Mouse (Mus musculus) C2C12 (cell line): Measurements from ENCODE around the gene Casp9. TPM values are rescaled to one million over a fixed set of nuclear protein-coding genes. Genes with fewer than 3 reads are reported as not detected.

Source experiments
- H3K27me3 ChIP-seq: one replicate; pipeline ENCODE4 v1.6.1; 2011; ENCODE audit not compliant: control insufficient read depth, insufficient read depth, insufficient read length
- H3K36me3 ChIP-seq: one replicate; pipeline ENCODE4 v1.6.1; 2011; ENCODE audit not compliant: control insufficient read depth, insufficient read depth
- H3K4me3 ChIP-seq: one replicate; pipeline ENCODE4 v1.5.1; 2011; ENCODE audit warnings: mild to moderate bottlenecking, control low read depth; ENCODE audit not compliant: poor library complexity, insufficient read depth, severe bottlenecking
- H3K79me2 ChIP-seq: one replicate; pipeline ENCODE4 v1.6.1; 2011; ENCODE audit not compliant: control insufficient read depth, insufficient read depth
- H3K79me3 ChIP-seq: one replicate; pipeline ENCODE4 v1.6.1; 2011; ENCODE audit warnings: low read depth, control low read depth
- H3ac ChIP-seq: one replicate; pipeline ENCODE3; 2011; ENCODE audit warnings: low read depth; ENCODE audit not compliant: control insufficient read depth, insufficient read length
- CEBPB ChIP-seq: IDR thresholded peaks from one replicate; pipeline ENCODE4 v1.6.1; 2011; ENCODE audit warnings: low read depth, mild to moderate bottlenecking, control low read depth, moderate library complexity
- CTCF ChIP-seq: IDR thresholded peaks from one replicate; pipeline ENCODE4 v1.5.1; 2011; ENCODE audit not compliant: control insufficient read depth, insufficient read depth, insufficient read length
- FOSL1 ChIP-seq: IDR thresholded peaks from one replicate; pipeline ENCODE4 v1.8.0; 2011; ENCODE audit warnings: mild to moderate bottlenecking, low read length; ENCODE audit not compliant: poor library complexity, insufficient read depth, severe bottlenecking
- MAX ChIP-seq: IDR thresholded peaks from one replicate; pipeline ENCODE4 v1.6.1; 2011; ENCODE audit warnings: mild to moderate bottlenecking, control low read depth
- MYOD1 ChIP-seq: IDR thresholded peaks from one replicate; pipeline ENCODE4 v1.6.1; 2011; ENCODE audit warnings: low read depth; ENCODE audit not compliant: control insufficient read depth, insufficient read length
- MYOG ChIP-seq: IDR thresholded peaks from one replicate; pipeline ENCODE4 v1.6.1; 2011; ENCODE audit not compliant: control insufficient read depth, insufficient read length; ENCODE audit errors: extremely low read depth
- USF1 ChIP-seq: IDR thresholded peaks from one replicate; pipeline ENCODE4 v1.6.1; 2011; ENCODE audit warnings: low read depth, mild to moderate bottlenecking, control low read depth, moderate library complexity
- polyA plus RNA-seq: library from polyadenylated mRNA; unstranded; fragments of >200 nt; fragmentation: generic; extraction: Trizol; gene quantifications from one replicate; pipeline ENCODE4 v1.2.1, GENCODE M21; 2012; ENCODE audit warnings: missing spikeins

The Casp9 gene
- polyA plus RNA-seq, 1 experiment, result 17.0 TPM

GRCm38 (mm10) chr4:141752076-141752421, 41.4 kb upstream of the Casp9 start:
- Histone ChIP-seq H3K36me3 (no peaks in the 10 kb centered on the region), H3K79me2 (no peaks in the 10 kb centered on the region), H3ac (no peak overlapping the region), H3K79me3 (no peaks in the 10 kb centered on the region), H3K27me3 (no peaks in the 10 kb centered on the region), H3K4me3 (no peak overlapping the region)
- no peak for TF ChIP-seq USF1
- TF ChIP-seq FOSL1, result no peak
- no peak for TF ChIP-seq CEBPB
- no peak for TF ChIP-seq MYOG
- TF ChIP-seq CTCF, result no peak
- no peak for TF ChIP-seq MYOD1
- TF ChIP-seq MAX, result no peak

GRCm38 (mm10) chr4:141755375-141755930, 38.0 kb upstream of the Casp9 start:
- H3K36me3 ChIP-seq, result no peaks in the 10 kb centered on the region
- no peaks in the 10 kb centered on the region for H3K27me3 ChIP-seq
- TF ChIP-seq CEBPB (no peak), MAX (no peak), FOSL1 (no peak), MYOG (no peak), USF1 (no peak), CTCF (no peak), MYOD1 (no peak)
- H3K79me3 ChIP-seq, result no peaks in the 10 kb centered on the region
- no peak overlapping the region for H3ac ChIP-seq
- no peak overlapping the region for H3K4me3 ChIP-seq
- no peaks in the 10 kb centered on the region for H3K79me2 ChIP-seq

DNA sequence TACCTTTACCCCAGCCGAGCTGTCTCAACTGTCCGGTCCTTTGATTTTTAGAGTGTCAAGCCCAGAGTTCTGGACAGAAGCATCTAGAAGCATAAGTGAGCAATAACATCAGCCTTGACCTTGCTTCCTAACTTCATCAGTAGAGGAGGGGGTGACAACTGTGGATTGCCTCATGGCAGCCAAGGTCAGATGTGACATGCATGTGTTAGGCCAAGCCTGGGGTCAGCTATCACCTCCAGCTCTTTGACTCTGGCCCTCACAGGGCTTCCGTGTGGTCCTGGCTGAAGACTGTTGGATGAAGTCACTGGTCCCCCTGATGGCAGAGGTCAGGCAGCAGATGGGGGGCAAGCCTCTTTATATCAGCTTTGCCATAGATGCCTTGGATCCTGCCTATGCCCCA, 36.3 kb upstream of the Casp9 start:
- no peak for TF ChIP-seq MYOG
- TF ChIP-seq CEBPB, result no peak
- TF ChIP-seq MAX, result no peak
- TF ChIP-seq USF1, result no peak
- TF ChIP-seq CTCF, result no peak
- TF ChIP-seq FOSL1, result no peak
- no peak for TF ChIP-seq MYOD1
- no peak overlapping the region for H3ac ChIP-seq
- H3K79me2 ChIP-seq, result no peaks in the 10 kb centered on the region
- H3K27me3 ChIP-seq, result no peaks in the 10 kb centered on the region
- no peak overlapping the region for H3K4me3 ChIP-seq
- H3K79me3 ChIP-seq, result no peaks in the 10 kb centered on the region
- H3K36me3 ChIP-seq, result peaks cover 5% of the 10 kb centered on the region

- Histone ChIP-seq H3K79me3 (no peaks in the 10 kb centered on the region), H3K36me3 (peaks cover 13% of the 10 kb centered on the region), H3K79me2 (no peaks in the 10 kb centered on the region), H3K27me3 (no peaks in the 10 kb centered on the region), H3ac (no peak overlapping the region), H3K4me3 (no peak overlapping the region)
- no peak for TF ChIP-seq CTCF
- no peak for TF ChIP-seq CEBPB
- no peak for TF ChIP-seq FOSL1
- TF ChIP-seq MYOD1, result no peak
- TF ChIP-seq MYOG, result no peak
- TF ChIP-seq USF1, result no peak
- no peak for TF ChIP-seq MAX
These were observed 34.4 kb upstream of the Casp9 start for GRCm38 (mm10) chr4:141758874-141759542.

DNA sequence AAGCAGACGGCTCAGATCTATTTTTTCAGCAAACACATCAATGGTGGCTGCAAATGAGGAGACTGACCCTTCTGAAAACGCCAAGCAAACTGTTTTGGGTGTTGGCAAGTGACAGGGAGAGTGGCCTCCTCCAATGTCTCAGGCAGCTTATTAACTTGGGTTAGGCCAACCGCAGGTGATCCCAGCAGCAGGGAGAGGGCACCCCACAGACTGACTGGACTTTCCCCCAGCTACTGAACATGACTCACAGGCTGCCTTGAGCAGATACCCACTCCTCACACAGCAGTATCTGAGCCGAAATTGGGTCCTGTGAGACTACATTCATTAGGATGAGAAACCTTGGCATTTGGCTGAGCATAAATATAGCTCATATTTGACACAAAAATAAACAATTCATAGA, 32.5 kb upstream of the Casp9 start:
- H3K36me3 ChIP-seq, result peaks cover 14% of the 10 kb centered on the region
- no peaks in the 10 kb centered on the region for H3K79me3 ChIP-seq
- TF ChIP-seq CTCF (no peak), USF1 (no peak), FOSL1 (no peak), MYOD1 (no peak), CEBPB (no peak), MYOG (no peak), MAX (no peak)

GRCm38 (mm10) chr4:141762102-141762598, 31.3 kb upstream of the Casp9 start:
- H3K36me3 ChIP-seq, result peaks cover 21% of the 10 kb centered on the region
- TF ChIP-seq MYOG, result no peak
- no peak for TF ChIP-seq USF1
- no peaks in the 10 kb centered on the region for H3K79me3 ChIP-seq
- no peaks in the 10 kb centered on the region for H3K79me2 ChIP-seq
- H3ac ChIP-seq, result no peak overlapping the region
- H3K4me3 ChIP-seq, result no peak overlapping the region
- no peaks in the 10 kb centered on the region for H3K27me3 ChIP-seq

More for the DNA sequence above, 32.5 kb upstream of the Casp9 start:
- Histone ChIP-seq H3K4me3 (no peak overlapping the region), H3ac (no peak overlapping the region), H3K27me3 (no peaks in the 10 kb centered on the region), H3K79me2 (no peaks in the 10 kb centered on the region)
